Mouse (Mus musculus) midbrain, embryonic 12.5 days (tissue): Measurements from ENCODE around the gene Hist2h3c1. TPM values are rescaled to one million over a fixed set of nuclear protein-coding genes. Genes with fewer than 3 reads are reported as not detected.
"Not testable (repeated sequence)": the region's sequence is repeated elsewhere in the genome, so short reads cannot be mapped to it uniquely, and the experiment has no call there.

Experiments used
- ATAC-seq: fragments of 200-750 bp; cut with Nextera tagmentation; 2 replicates; pipeline ENCODE4 v1.8.0; 2017; ENCODE audit warnings: low read depth, moderate TSS enrichment, moderate library complexity; ENCODE audit not compliant: low FRiP score
- H3K27ac ChIP-seq: fragments of 300-500 bp; sonication (generic); replicated peaks from 2 replicates; pipeline ENCODE4 v1.5.1; 2016; ENCODE audit warnings: mild to moderate bottlenecking
- H3K27me3 ChIP-seq: fragments of 300-500 bp; sonication (generic); 2 replicates; pipeline ENCODE4 v1.6.1; 2016; ENCODE audit warnings: mild to moderate bottlenecking
- H3K36me3 ChIP-seq: fragments of 300-500 bp; sonication (generic); 2 replicates; pipeline ENCODE4 v1.6.1; 2016
- H3K4me1 ChIP-seq: fragments of 300-500 bp; sonication (generic); 2 replicates; pipeline ENCODE4 v1.6.1; 2016
- H3K4me2 ChIP-seq: fragments of 300-500 bp; sonication (generic); replicated peaks from 2 replicates; pipeline ENCODE4 v1.6.1; 2016; ENCODE audit warnings: mild to moderate bottlenecking, moderate library complexity
- H3K4me3 ChIP-seq: fragments of 300-500 bp; sonication (generic); 2 replicates; pipeline ENCODE4 v1.5.1; 2016; ENCODE audit warnings: mild to moderate bottlenecking
- H3K9ac ChIP-seq: fragments of 300-500 bp; sonication (generic); replicated peaks from 2 replicates; pipeline ENCODE4 v1.6.1; 2016; ENCODE audit warnings: mild to moderate bottlenecking, moderate library complexity
- H3K9me3 ChIP-seq: fragments of 300-500 bp; sonication (generic); 2 replicates; pipeline ENCODE4 v1.6.1; 2016; ENCODE audit warnings: mild to moderate bottlenecking
- WGBS: fragments of 180-500 bp; shearing (Covaris S2); methylation state at CpG from one replicate; pipeline ENCODE4 v1.1.7; 2016; 5-methylcytosine and 5-hydroxymethylcytosine counted together
- polyA plus RNA-seq: library from polyadenylated mRNA; unstranded; fragments of >200 nt; fragmentation: Nextera tagmentation; extraction: Ambion mirVana; gene quantifications from 2 replicates; pipeline ENCODE4 v1.2.1, GENCODE M21; 2016

The Hist2h3c1 gene
- polyA plus RNA-seq, 1 experiment from 2014 or later: 1.4 TPM

DNA sequence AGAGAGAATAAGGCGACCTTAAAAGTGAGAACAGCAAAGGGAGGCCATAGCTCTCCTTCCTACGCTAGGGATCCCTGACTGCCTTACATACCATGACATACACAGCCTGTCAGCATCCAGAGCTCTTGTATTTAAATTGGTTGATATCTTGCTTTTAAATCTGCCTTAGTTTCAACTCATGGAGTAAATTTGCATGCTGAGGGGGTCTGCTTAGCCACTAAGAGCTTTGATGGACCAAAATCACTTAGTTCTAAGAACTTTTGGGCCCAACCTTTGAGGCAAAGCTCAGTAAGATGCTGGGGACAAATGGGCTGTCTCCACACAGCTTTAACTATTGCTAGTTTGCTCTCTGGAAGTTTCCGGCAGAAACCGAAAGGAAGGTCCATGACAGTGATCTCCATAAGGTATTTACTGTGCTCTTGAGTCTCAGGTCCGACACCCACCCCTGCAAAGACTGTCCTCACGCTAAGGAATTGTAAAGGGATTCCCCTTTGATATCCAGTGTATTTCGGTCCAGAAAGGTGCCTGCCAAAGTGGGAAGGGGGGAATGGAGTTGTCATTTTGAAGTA lies 9.1 kb upstream of the Hist2h3c1 start:
- peak overlapping the region; percentile 47 for H3K4me3 ChIP-seq
- H3K4me1 ChIP-seq: peaks cover 19% of the 10 kb centered on the region
- peak overlapping the region; percentile 57 for H3K4me2 ChIP-seq
- no peak for ATAC-seq
- no peaks in the 10 kb centered on the region for H3K27me3 ChIP-seq
- H3K9ac ChIP-seq: peak overlapping the region; percentile 60
- peak overlapping the region; percentile 72 for H3K27ac ChIP-seq
- 30% methylated on average over 7 of the region's 7 CpGs for WGBS
- H3K9me3 ChIP-seq: no peaks in the 10 kb centered on the region
- no peaks in the 10 kb centered on the region for H3K36me3 ChIP-seq

DNA sequence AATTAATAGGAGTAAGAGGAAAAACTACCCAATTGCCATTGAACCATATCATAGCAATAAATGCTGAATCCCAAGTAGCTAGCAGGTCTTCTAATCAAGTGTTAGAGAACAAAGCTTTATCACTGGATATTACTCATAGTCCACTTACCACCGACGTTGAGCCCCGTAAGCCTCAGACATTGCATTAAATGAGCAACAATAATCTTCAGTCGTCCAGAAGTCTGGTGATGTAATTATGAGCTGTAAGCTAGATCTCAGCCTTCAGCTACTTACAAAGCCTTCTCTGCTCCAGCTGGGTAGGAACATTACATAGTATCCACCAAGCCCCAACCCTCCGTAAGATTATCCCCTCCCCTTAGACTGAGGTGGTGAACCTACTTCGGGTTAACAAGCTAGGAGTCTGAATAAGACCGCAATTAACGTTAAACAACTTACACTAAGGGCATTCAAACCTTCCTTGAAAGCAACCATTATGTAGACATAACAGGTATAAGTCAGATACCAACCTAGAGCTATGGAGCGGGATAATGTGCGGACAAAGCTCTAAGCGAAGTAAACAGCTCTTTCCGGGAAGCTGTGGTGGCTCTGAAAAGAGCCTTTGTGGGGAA lies 8.5 kb upstream of the Hist2h3c1 start:
- ATAC-seq: no peak
- Histone ChIP-seq H3K4me3 (peak overlapping the region; percentile 47), H3K9me3 (no peaks in the 10 kb centered on the region), H3K27me3 (no peaks in the 10 kb centered on the region), H3K4me1 (peaks cover 19% of the 10 kb centered on the region), H3K27ac (peak overlapping the region; percentile 72), H3K36me3 (no peaks in the 10 kb centered on the region), H3K9ac (peak overlapping the region; percentile 60), H3K4me2 (peak overlapping the region; percentile 57)
- under 1% methylated on average over 12 of the region's 12 CpGs for WGBS

DNA sequence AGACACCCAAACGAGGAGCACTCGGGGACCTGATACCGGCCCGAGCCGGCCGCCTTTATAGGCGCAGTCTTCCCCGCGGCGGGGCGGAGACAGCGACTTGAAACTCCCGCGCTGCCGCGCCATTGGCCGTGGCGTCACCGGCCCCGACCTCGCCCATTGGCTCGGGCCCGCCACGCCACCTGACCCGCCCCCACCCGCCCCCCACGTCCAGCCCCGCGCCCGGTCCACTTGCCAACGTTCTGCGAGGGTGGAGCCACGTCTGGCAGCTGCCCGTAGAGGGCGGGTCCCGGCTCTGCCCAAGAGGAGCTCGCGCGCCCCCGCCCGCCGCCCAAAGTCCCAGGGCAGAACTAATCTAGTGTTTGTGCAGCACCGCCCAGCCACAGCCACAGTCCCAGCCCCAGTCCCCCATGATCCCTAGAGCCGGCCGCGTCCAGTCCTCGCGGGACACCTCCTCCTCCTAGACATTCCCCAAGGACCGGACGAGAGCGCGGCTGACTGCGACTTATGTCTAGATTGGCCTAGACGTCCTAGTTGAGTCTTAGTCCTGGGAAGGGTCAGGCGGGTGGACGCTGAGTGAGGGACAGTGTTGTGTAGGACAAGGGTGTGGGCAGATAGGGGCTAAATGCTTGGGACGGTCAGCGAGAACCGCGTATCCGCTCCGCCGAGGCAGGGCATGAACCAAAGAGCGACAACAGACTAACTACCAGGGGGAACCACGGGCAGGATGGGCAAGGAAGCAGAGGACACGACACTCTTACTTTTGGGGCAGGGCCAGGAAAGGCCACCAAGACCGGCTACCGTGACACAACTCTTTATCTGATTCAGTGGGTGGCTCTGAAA lies 7.3 kb upstream of the Hist2h3c1 start, which contains the start of gene Hist2h3c2:
Gene Hist2h3c2 (minus strand): TSS at position 174 of the 840 bp plus-strand sequence.
- H3K9me3 ChIP-seq, H3K27me3 ChIP-seq, H3K36me3 ChIP-seq: not testable (repeated sequence)
- peak within 1 kb of the TSS; percentile 57 for H3K4me2 ChIP-seq
- H3K4me1 ChIP-seq: peaks cover 23% of the 10 kb centered on the region
- peak; percentile 95 for ATAC-seq
- H3K4me3 ChIP-seq: peak within 1 kb of the TSS; percentile 47
- H3K9ac ChIP-seq: peak within 1 kb of the TSS; percentile 60
- H3K27ac ChIP-seq: peak within 1 kb of the TSS; percentile 79
- under 1% methylated on average over 11 of the region's 68 CpGs for WGBS

DNA sequence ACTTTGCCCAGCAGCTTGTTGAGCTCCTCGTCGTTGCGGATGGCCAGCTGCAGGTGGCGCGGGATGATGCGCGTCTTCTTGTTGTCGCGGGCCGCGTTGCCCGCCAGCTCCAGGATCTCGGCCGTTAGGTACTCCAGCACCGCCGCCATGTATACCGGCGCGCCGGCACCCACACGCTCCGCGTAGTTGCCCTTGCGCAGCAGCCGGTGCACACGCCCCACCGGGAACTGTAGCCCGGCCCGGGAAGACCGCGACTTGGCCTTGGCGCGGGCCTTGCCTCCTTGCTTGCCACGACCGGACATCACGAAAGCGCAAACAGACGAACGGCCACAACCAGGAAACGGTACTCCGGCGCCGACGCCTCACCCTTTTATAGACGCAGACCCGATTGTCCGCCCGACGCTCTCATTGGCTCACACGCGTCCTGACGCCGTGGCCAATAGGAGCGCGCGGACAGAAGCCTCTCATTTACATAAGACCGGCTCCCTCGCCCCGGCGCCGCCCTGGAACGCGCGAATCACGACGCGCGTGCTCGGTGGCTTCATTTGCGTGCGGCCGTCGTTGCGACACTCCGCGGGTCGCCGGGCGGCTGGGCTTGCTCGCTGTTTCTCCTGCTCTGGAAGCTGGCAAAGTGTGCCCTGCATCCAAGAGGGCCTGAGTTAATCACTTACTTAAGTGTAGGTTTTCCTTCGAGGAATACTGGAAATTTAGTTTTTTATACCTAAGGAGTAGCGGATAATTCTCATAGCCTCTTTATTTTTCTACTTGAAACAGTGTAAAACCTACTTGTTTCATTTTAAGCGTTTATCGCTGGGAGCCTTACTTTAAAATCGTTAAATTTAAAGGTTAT lies 6.3 kb upstream of the Hist2h3c1 start, which contains the start of gene Hist2h2aa2:
Gene Hist2h2aa2 (minus strand): TSS at position 328 of the 850 bp plus-strand sequence.
- peak; percentile 77 for ATAC-seq
- not testable (repeated sequence) for H3K9me3 ChIP-seq, H3K27me3 ChIP-seq, H3K36me3 ChIP-seq
- Histone ChIP-seq H3K4me3 (peak within 1 kb of the TSS; percentile 38), H3K9ac (peak within 1 kb of the TSS; percentile 50; the same call in 1 of the 2 replicates), H3K4me1 (peaks cover 28% of the 10 kb centered on the region), H3K4me2 (peak within 1 kb of the TSS; percentile 45), H3K27ac (peak within 1 kb of the TSS; percentile 88)
- WGBS: 4% methylated on average over 37 of the region's 85 CpGs

DNA sequence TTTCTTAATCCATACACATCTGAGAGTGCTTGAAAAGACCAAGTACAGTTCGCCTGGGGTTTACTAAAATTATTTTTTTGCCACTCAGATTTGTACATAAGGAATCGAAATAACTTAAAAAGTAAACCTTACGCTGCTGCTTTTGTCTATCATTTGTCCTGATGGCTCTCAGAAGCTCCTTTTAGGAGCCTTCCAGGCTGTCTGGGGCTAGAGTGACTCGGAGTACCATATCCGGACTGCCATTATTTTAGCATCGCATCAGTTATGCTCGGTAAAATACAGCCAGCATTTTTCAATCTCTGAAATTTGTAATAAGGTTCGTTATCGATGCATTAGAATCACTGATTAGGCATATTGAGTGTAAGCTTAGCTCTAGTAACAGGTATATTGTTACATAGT lies 5.7 kb upstream of the Hist2h3c1 start:
- Histone ChIP-seq H3K27me3 (no peaks in the 10 kb centered on the region), H3K9ac (peak overlapping the region; percentile 41; the same call in 1 of the 2 replicates), H3K27ac (peak overlapping the region; percentile 88), H3K4me1 (peaks cover 28% of the 10 kb centered on the region), H3K36me3 (no peaks in the 10 kb centered on the region), H3K4me3 (peak overlapping the region; percentile 19; the same call in 1 of the 2 replicates), H3K4me2 (peak overlapping the region; percentile 42), H3K9me3 (no peaks in the 10 kb centered on the region)
- ATAC-seq: no peak
- 75% methylated on average over 9 of the region's 9 CpGs for WGBS

DNA sequence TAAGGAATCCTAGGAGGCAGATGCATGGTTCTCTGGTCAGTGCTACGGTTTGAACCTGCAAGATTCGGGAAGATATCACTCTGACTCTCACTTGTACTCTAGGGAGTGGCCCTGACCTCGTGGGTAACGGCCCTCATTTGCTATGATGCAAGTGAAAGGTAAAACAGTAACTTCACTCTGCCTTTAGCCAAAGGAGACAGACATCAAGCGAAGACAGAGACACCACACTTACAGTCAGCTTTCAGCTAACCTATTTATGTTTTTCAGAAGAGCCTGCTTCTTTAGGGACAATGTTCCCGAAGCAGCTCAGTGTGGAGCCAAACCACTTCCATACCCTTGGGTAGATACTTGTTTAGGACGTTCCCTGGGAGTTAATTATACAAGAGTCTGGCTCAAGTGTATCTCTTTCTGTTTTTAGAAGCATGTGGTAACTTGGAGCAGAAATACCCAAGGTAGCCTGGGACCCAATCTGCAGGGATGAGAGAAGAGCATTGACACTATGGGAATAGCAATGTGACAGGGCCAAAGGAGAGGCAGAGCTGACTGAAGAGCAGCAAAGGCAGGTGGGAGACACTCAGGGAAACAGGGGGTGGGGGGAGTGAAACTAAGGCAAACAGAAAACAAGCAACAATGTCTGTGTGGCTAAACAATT lies 2.4 kb upstream of the Hist2h3c1 start:
- Histone ChIP-seq H3K4me1 (peaks cover 31% of the 10 kb centered on the region), H3K27me3 (no peaks in the 10 kb centered on the region), H3K4me2 (peak overlapping the region; percentile 65), H3K9ac (peak overlapping the region; percentile 73), H3K36me3 (no peaks in the 10 kb centered on the region), H3K27ac (peak overlapping the region; percentile 98), H3K9me3 (no peaks in the 10 kb centered on the region), H3K4me3 (0 out of 2 replicates have a peak overlapping the region, but pooled peaks have one; percentile 50)
- WGBS: 84% methylated on average over 7 of the region's 7 CpGs
- ATAC-seq: no peak

DNA sequence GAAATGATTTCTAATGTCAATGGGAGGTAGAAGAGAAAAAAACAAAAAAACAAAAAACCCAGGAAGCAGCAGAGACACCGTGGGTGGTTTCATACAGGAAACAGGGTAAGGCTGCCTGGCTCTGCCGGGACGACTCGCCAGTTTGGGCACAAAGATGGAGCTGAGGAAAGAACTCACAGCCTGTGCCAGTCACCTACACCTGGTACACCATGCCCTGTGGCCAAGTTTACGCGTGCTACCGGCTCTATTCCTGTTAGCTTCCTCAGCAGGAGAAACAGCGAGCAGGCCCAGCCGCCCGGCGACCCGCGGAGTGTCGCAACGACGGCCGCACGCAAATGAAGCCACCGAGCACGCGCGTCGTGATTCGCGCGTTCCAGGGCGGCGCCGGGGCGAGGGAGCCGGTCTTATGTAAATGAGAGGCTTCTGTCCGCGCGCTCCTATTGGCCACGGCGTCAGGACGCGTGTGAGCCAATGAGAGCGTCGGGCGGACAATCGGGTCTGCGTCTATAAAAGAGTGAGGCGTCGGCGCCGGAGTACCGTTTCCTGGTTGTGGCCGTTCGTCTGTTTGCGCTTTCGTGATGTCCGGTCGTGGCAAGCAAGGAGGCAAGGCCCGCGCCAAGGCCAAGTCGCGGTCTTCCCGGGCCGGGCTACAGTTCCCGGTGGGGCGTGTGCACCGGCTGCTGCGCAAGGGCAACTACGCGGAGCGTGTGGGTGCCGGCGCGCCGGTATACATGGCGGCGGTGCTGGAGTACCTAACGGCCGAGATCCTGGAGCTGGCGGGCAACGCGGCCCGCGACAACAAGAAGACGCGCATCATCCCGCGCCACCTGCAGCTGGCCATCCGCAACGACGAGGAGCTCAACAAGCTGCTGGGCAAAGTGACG lies 1.2 kb upstream of the Hist2h3c1 start, which contains the start of gene Hist2h2aa1:
Gene Hist2h2aa1 (plus strand): TSS at position 495 of the 884 bp plus-strand sequence.
- WGBS: under 1% methylated on average over 41 of the region's 88 CpGs
- not testable (repeated sequence) for H3K27me3 ChIP-seq, H3K36me3 ChIP-seq, H3K9me3 ChIP-seq
- Histone ChIP-seq H3K4me2 (peak within 1 kb of the TSS; percentile 65), H3K9ac (peak within 1 kb of the TSS; percentile 73), H3K4me1 (peaks cover 31% of the 10 kb centered on the region), H3K27ac (peak within 1 kb of the TSS; percentile 98), H3K4me3 (peak within 1 kb of the TSS; percentile 50)
- ATAC-seq: peak; percentile 82

DNA sequence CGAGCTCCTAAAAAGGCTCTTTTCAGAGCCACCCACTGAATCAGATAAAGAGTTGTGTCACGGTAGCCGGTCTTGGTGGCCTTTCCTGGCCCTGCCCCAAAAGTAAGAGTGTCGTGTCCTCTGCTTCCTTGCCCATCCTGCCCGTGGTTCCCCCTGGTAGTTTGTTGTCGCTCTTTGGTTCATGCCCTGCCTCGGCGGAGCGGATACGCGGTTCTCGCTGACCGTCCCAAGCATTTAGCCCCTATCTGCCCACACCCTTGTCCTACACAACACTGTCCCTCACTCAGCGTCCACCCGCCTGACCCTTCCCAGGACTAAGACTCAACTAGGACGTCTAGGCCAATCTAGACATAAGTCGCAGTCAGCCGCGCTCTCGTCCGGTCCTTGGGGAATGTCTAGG lies 467 bp upstream of the Hist2h3c1 start:
- not testable (repeated sequence) for ATAC-seq, H3K9me3 ChIP-seq, H3K36me3 ChIP-seq, H3K27me3 ChIP-seq
- peaks cover 27% of the 10 kb centered on the region for H3K4me1 ChIP-seq
- H3K4me2 ChIP-seq: peak overlapping the region; percentile 43
- H3K9ac ChIP-seq: 0 out of 2 replicates have a peak overlapping the region, but pooled peaks have one; percentile 52
- H3K27ac ChIP-seq: peak overlapping the region; percentile 79
- WGBS: under 1% methylated on average over 10 of the region's 21 CpGs
- peak overlapping the region; percentile 36 for H3K4me3 ChIP-seq

DNA sequence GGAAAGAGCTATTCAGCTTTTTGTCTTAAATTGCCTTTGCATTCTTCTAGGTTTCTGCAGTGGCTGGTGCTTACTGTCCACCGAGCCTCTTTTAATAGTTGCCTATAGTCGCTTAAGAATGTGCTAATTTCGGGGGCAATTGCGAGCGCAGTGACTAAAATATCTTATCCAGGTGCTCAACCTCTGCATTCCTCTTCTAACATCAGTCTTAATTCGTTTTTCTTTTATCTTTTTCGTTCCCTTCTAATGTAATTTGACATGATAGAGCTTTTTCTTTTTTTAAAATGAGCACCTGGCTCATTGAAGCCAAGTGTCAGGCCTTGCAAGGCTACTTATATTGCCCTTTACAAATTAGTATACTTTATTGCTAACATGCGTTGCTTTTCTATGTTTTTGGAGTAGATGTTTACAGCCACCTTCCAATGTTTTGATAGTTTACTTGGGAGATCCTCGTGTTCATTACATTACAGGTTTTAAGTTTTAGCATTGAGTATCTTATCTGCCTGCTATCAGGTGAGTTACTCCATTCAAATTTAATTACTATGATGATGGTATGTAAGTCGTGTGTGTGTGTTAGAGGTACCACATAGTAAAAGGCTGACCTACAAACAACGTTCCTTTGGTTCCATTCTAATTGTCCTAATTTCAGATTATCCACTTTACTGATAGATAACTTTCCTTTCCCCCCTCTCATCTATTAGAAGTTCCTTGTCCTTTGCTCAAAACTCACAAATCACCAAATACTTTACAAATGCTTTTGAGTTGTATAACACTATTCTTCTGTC lies 1.1 kb downstream of the Hist2h3c1 start:
- peak overlapping the region; percentile 56; the same call in 1 of the 2 replicates for H3K9ac ChIP-seq
- H3K4me1 ChIP-seq: peaks cover 27% of the 10 kb centered on the region
- H3K27ac ChIP-seq: peak overlapping the region; percentile 66
- no peaks in the 10 kb centered on the region for H3K36me3 ChIP-seq
- H3K27me3 ChIP-seq: no peaks in the 10 kb centered on the region
- WGBS: 2% methylated on average over 11 of the region's 11 CpGs
- no peak for ATAC-seq
- H3K4me2 ChIP-seq: peak overlapping the region; percentile 55
- H3K9me3 ChIP-seq: no peaks in the 10 kb centered on the region
- peak overlapping the region; percentile 41 for H3K4me3 ChIP-seq
